Mouse (Mus musculus): ENCODE measurements at regions not wholly inside any gene's neighbourhood (a gene's known extent, or its start where the extent isn't known, plus 50 kb on each side); places are given as distances from the start of the nearest gene placed in this dataset.

DNA sequence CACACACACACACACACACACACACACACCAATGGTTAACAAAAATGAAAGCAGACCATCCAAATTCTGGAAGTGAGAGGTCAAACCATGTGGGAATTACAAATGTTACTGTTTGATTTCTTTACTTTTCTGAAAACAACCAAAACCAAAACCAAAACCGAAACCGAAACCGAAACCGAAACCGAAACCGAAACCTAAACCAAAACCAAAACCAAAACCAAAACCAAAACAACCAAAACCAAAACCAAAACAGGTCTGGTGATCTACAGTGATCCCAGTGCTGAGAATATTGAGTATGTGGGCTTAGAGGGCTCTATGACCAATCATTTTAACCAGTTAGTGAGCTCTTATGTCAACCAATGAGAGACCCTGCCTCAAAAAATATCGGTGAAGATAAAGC lies 1407.6 kb upstream of the Cdh20 start:
- TF ChIP-seq CTCF (IDR thresholded peaks at IDR 0.05; ENCODE audit: low read depth, low read length) (no peak), EP300 (IDR thresholded peaks at IDR 0.05; ENCODE audit: insufficient read depth, low read depth, low read length) (no peak)
